Mouse (Mus musculus) liver, adult 2 months (tissue): Measurements from ENCODE around the gene Defb36. TPM values are rescaled to one million over a fixed set of nuclear protein-coding genes. Genes with fewer than 3 reads are reported as not detected.

Experiments used
- DNase-seq: peaks from one replicate; pipeline ENCODE4 v3.0.0-alpha.2; 2011; ENCODE audit warnings: low read depth, low spot score; ENCODE audit errors: extremely low read depth
- H3K27ac ChIP-seq: fragments of 200-500 bp; replicated peaks from 2 replicates; pipeline ENCODE4 v1.5.1; 2012; ENCODE audit warnings: low read depth, mild to moderate bottlenecking, control low read depth, inconsistent platforms, low read length; ENCODE audit not compliant: insufficient read depth
- H3K27me3 ChIP-seq: fragments of 200-500 bp; 2 replicates; pipeline ENCODE4 v1.6.1; 2012; ENCODE audit warnings: mild to moderate bottlenecking, moderate library complexity, low read length, inconsistent platforms; ENCODE audit not compliant: control insufficient read depth, insufficient read depth
- H3K36me3 ChIP-seq: fragments of 200-500 bp; 2 replicates; pipeline ENCODE4 v1.6.1; 2012; ENCODE audit warnings: low read length, inconsistent platforms; ENCODE audit not compliant: control insufficient read depth, insufficient read depth
- H3K4me1 ChIP-seq: fragments of 200-500 bp; 2 replicates; pipeline ENCODE4 v1.6.1; 2011; ENCODE audit warnings: low read length; ENCODE audit not compliant: control insufficient read depth, insufficient read depth
- H3K4me3 ChIP-seq: fragments of 200-500 bp; 2 replicates; pipeline ENCODE4 v1.5.1; 2011; ENCODE audit warnings: low read depth, mild to moderate bottlenecking, control low read depth, low read length, moderate library complexity; ENCODE audit not compliant: insufficient read depth
- H3K79me2 ChIP-seq: fragments of 200-500 bp; 2 replicates; pipeline ENCODE4 v1.6.1; 2012; ENCODE audit warnings: inconsistent platforms, mild to moderate bottlenecking, low read length, moderate library complexity; ENCODE audit not compliant: control insufficient read depth, insufficient read depth
- H3K9ac ChIP-seq: fragments of 200-500 bp; 2 replicates; pipeline ENCODE4 v1.6.1; 2012; ENCODE audit warnings: low read depth, mild to moderate bottlenecking, control low read depth, inconsistent platforms, low read length
- CTCF ChIP-seq: fragments of 200-500 bp; IDR thresholded peaks from 2 replicates; pipeline ENCODE4 v1.5.1; 2011; ENCODE audit warnings: low read depth, low read length, control low read depth
- POLR2A ChIP-seq: fragments of 200-500 bp; IDR thresholded peaks from 2 replicates; pipeline ENCODE4 v1.6.1; 2011; ENCODE audit warnings: low read length, control low read depth; ENCODE audit not compliant: insufficient read depth; ENCODE audit errors: extremely low read depth
- WGBS: fragments of 180-500 bp; shearing (Covaris S2); methylation state at CpG from one replicate; pipeline ENCODE4 v1.1.7; 2018; 5-methylcytosine and 5-hydroxymethylcytosine counted together
- polyA plus RNA-seq: library from polyadenylated mRNA; depleted of rRNA; stranded (reverse); fragments of >200 nt; gene quantifications from 2 replicates; pipeline ENCODE4 v1.2.3, GENCODE M21; 2012; rRNA removed
- total RNA-seq: library from RNA; depleted of rRNA; stranded (reverse); fragments of >200 nt; gene quantifications from 2 replicates; pipeline ENCODE4 v1.2.3, GENCODE M21; 2014; rRNA removed

Defb36 gene
- total RNA-seq: not detected in 2 replicates
- not detected in 2 replicates for polyA plus RNA-seq

DNA sequence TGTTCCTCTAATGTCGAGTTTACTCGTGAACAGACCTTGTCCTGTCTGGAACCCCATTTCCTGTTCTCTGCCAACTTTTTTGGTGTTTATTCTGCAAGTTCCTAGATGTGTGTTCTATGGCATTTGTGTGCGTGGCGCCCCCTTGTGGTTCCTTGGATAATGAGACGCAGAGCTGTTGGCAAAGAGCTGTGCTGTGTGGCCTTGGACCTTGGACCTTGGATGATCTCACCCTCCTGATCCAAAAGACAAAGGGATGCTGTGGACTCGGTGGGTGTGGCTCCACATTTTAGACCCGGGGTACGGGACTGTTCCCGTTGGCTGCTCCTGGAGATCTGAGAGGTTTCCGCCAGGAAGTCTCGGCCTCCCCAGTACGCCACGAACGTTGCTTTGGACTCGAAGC is at the start of gene Defb36:
Defb36 (plus strand) TSS at position 271 of the 400 bp plus-strand sequence.
- Histone ChIP-seq H3K9ac (no peak within 1 kb of the TSS), H3K27ac (no peak within 1 kb of the TSS), H3K79me2 (no peaks in the 10 kb centered on the region), H3K4me3 (no peak within 1 kb of the TSS), H3K27me3 (no peaks in the 10 kb centered on the region), H3K4me1 (no peaks in the 10 kb centered on the region), H3K36me3 (no peaks in the 10 kb centered on the region)
- 69% methylated on average over 15 of the region's 15 CpGs for WGBS
- TF ChIP-seq CTCF (peak; percentile 47), POLR2A (no peak)
- no peak for DNase-seq

DNA sequence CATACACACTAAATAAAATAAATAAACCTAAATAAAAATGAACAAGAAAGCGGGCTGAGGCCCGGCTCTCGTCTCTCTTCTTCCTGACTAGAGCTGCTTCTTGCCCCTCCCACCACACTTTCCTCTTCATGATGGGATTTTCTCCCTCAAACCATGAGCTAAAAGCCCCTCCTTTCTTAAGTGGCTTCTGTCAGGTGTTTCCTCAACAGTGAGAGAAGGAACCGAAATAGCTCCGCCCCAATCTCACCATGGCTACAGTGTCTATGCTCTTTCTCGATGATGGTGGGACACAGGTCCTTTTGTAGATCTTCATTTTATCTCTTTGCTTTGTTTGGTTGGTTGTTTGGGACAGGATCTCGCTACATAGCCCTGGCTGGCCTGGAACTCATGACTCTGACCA is 47.5 kb upstream of the Defb36 start:
- TF ChIP-seq CTCF: no peak
- TF ChIP-seq POLR2A: no peak
- Histone ChIP-seq H3K27ac (no peak overlapping the region), H3K79me2 (no peaks in the 10 kb centered on the region), H3K4me3 (no peak overlapping the region), H3K36me3 (no peaks in the 10 kb centered on the region), H3K9ac (no peak overlapping the region), H3K4me1 (no peaks in the 10 kb centered on the region), H3K27me3 (no peaks in the 10 kb centered on the region)
- DNase-seq: no peak
- WGBS: 90% methylated on average over 7 of the region's 7 CpGs

DNA sequence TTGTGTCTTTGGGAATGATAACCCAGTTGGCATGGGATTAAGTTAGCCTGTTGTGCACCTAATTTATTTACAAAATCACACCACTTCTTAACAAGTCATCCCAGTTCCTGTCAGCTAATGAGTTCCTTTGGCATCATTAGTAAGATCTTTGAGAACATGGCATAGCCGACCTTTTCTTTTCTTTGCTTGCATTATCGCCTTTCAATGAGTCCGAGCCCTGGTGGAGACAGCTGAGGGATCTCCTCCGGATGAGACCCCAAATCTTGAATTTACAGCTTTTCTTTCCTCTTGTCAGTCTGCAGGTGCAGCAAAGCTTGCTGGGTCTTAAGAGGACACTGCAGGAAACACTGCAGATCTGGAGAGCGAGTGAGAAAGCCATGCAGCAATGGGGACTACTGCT is 35.1 kb upstream of the Defb36 start, which contains the start of gene Gm17416:
Gm17416 (plus strand) TSS at position 301 of the 400 bp plus-strand sequence.
- 89% methylated on average over 5 of the region's 5 CpGs for WGBS
- Histone ChIP-seq H3K36me3 (no peaks in the 10 kb centered on the region), H3K4me1 (no peaks in the 10 kb centered on the region), H3K79me2 (no peaks in the 10 kb centered on the region), H3K4me3 (no peak within 1 kb of the TSS), H3K27ac (no peak within 1 kb of the TSS), H3K27me3 (no peaks in the 10 kb centered on the region), H3K9ac (no peak within 1 kb of the TSS)
- no peak for DNase-seq
- TF ChIP-seq POLR2A (no peak), CTCF (no peak)

- Histone ChIP-seq H3K79me2 (no peaks in the 10 kb centered on the region), H3K4me1 (no peaks in the 10 kb centered on the region), H3K4me3 (no peak overlapping the region), H3K27ac (no peak overlapping the region), H3K9ac (no peak overlapping the region), H3K27me3 (no peaks in the 10 kb centered on the region), H3K36me3 (no peaks in the 10 kb centered on the region)
- no peak for TF ChIP-seq CTCF
- no peak for TF ChIP-seq POLR2A
- WGBS: 77% methylated on average over 4 of the region's 4 CpGs
- DNase-seq: no peak
Measured at GRCm38 (mm10) chr2:152569881-152570280, 34.2 kb upstream of the Defb36 start.

GRCm38 (mm10) chr2:152570313-152570712 is 33.8 kb upstream of the Defb36 start:
- TF ChIP-seq CTCF: no peak
- no peak for TF ChIP-seq POLR2A
- H3K27me3 ChIP-seq: no peaks in the 10 kb centered on the region
- H3K27ac ChIP-seq: no peak overlapping the region
- WGBS: 41% methylated on average over 6 of the region's 6 CpGs
- H3K79me2 ChIP-seq: no peaks in the 10 kb centered on the region
- H3K36me3 ChIP-seq: no peaks in the 10 kb centered on the region
- no peaks in the 10 kb centered on the region for H3K4me1 ChIP-seq
- no peak overlapping the region for H3K9ac ChIP-seq
- DNase-seq: no peak
- no peak overlapping the region for H3K4me3 ChIP-seq

- H3K27me3 ChIP-seq: no peaks in the 10 kb centered on the region
- H3K27ac ChIP-seq: no peak within 1 kb of the TSS
- TF ChIP-seq CTCF (peak; percentile 57), POLR2A (no peak)
- WGBS: 60% methylated on average over 11 of the region's 11 CpGs
- no peak for DNase-seq
- no peaks in the 10 kb centered on the region for H3K79me2 ChIP-seq
- no peak within 1 kb of the TSS for H3K4me3 ChIP-seq
- no peak within 1 kb of the TSS for H3K9ac ChIP-seq
- no peaks in the 10 kb centered on the region for H3K36me3 ChIP-seq
- H3K4me1 ChIP-seq: no peaks in the 10 kb centered on the region
Measured at GRCm38 (mm10) chr2:152572114-152572794, 31.9 kb upstream of the Defb36 start, which contains the start of gene Defb21. Gene Defb21 (plus strand): TSS chr2:152572744.
